Mouse (Mus musculus) kidney, embryonic 16.5 days (tissue): ENCODE results near the gene Lrrtm4. TPM values are rescaled to one million over a fixed set of nuclear protein-coding genes. Genes with fewer than 3 reads are reported as not detected.

Source experiments
- ATAC-seq: fragments of 200-750 bp; cut with Nextera tagmentation; 2 replicates; pipeline ENCODE4 v1.8.0; 2017; ENCODE audit warnings: moderate TSS enrichment; ENCODE audit not compliant: low FRiP score, low TSS enrichment
- H3K27ac ChIP-seq: fragments of 300-500 bp; sonication (generic); 2 replicates; pipeline ENCODE4 v1.5.1; 2014; ENCODE audit warnings: low read length
- H3K27me3 ChIP-seq: fragments of 300-500 bp; sonication (generic); 2 replicates; pipeline ENCODE4 v1.6.1; 2014; ENCODE audit warnings: low read length, control low read depth, mixed read lengths; ENCODE audit not compliant: insufficient read depth
- H3K36me3 ChIP-seq: fragments of 300-500 bp; sonication (generic); 2 replicates; pipeline ENCODE4 v1.6.1; 2014; ENCODE audit warnings: low read length, control low read depth, mixed read lengths; ENCODE audit not compliant: insufficient read depth
- H3K4me1 ChIP-seq: fragments of 300-500 bp; sonication (generic); 2 replicates; pipeline ENCODE4 v1.6.1; 2014; ENCODE audit warnings: low read length, control low read depth, mixed read lengths; ENCODE audit not compliant: insufficient read depth
- H3K4me2 ChIP-seq: fragments of 300-500 bp; sonication (generic); replicated peaks from 2 replicates; pipeline ENCODE4 v1.6.1; 2014; ENCODE audit warnings: low read depth, low read length
- H3K4me3 ChIP-seq: fragments of 300-500 bp; sonication (generic); 2 replicates; pipeline ENCODE4 v1.5.1; 2014; ENCODE audit warnings: mild to moderate bottlenecking, low read length
- H3K9ac ChIP-seq: fragments of 300-500 bp; sonication (generic); replicated peaks from 2 replicates; pipeline ENCODE4 v1.6.1; 2014; ENCODE audit warnings: low read length
- H3K9me3 ChIP-seq: fragments of 300-500 bp; sonication (generic); 2 replicates; pipeline ENCODE4 v1.6.1; 2016; ENCODE audit warnings: low read length, control low read depth
- WGBS: fragments of 180-500 bp; shearing (Covaris S2); extraction: QIAGEN DNeasy Blood & Tissue Kit; methylation state at CpG from one replicate; pipeline ENCODE4 v1.1.7; 2014; 5-methylcytosine and 5-hydroxymethylcytosine counted together
- polyA plus RNA-seq: library from polyadenylated mRNA; unstranded; fragments of >200 nt; fragmentation: Nextera tagmentation; extraction: Ambion mirVana; gene quantifications from 2 replicates; pipeline ENCODE4 v1.2.1, GENCODE M21; 2015

The Lrrtm4 gene
- polyA plus RNA-seq, 1 experiment from 2014 or later = 0.35 TPM

DNA sequence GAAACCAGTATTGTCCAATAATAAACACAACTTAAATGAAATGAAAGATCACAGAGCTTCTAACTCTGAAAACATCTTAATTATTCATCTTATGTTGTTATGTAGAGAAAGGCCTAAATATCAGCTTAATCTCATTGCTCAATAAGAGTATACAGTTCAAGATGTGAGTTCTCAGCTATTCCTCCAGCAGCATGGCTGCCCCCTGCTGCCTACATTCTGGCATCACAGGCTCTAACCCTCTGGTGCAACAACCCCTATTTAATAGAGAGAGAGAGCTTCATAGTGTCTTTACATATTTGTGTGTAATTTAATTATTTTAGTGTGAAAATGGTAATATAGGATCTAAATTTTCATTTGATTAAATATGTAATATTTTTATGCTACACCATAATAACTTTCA lies 767.6 kb downstream of the Lrrtm4 start:
- H3K4me1 ChIP-seq = no peaks in the 10 kb centered on the region
- no peak overlapping the region for H3K9ac ChIP-seq
- no peaks in the 10 kb centered on the region for H3K9me3 ChIP-seq
- H3K36me3 ChIP-seq = no peaks in the 10 kb centered on the region
- H3K4me2 ChIP-seq = no peak overlapping the region
- ATAC-seq = no peak
- no peak overlapping the region for H3K4me3 ChIP-seq
- no peak overlapping the region for H3K27ac ChIP-seq
- H3K27me3 ChIP-seq = no peaks in the 10 kb centered on the region

DNA sequence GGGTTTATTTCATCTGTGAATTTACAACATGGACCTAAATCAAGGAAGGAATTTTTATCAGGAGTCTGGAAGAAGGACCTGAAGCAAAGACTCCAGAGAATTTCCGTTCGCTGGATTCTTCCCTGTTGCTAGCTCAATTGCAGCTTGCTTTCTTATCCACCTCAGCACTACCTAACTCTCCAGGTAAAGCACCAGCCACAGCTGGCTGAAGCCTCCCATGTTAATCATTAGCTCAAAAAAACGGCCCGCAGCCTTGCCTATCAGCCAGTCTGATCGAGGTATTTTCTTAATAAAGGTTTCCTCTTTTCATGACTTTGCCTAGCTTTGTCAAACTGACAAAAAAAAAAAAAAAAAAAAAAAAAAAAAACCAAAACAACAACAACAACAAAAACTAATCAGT lies 805.1 kb downstream of the Lrrtm4 start:
- H3K4me2 ChIP-seq = no peak overlapping the region
- H3K9ac ChIP-seq = no peak overlapping the region
- no peaks in the 10 kb centered on the region for H3K36me3 ChIP-seq
- H3K9me3 ChIP-seq = no peaks in the 10 kb centered on the region
- 62% methylated on average over 5 of the region's 5 CpGs for WGBS
- no peak overlapping the region for H3K27ac ChIP-seq
- H3K4me1 ChIP-seq = no peaks in the 10 kb centered on the region
- H3K27me3 ChIP-seq = no peaks in the 10 kb centered on the region
- H3K4me3 ChIP-seq = no peak overlapping the region
- peak; percentile 75; the same call in 1 of the 2 replicates for ATAC-seq

DNA sequence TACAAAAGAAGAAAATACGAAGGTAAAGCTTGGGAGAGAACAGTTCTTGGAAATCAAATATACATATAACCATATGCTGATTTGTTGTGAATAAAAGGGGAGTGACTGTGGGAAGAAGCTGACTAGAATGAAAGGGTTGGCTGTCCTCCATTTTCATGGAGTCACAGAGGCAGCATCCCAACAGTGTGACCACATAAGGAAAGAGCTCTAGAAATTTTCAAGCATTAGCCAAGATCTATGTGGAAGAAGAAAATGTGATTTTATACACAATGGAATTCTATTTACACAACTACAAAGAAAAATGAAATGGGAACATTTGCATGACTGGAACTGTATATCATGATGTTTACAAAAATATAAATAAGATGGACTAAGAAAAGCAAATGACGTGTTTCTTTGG lies 821.1 kb downstream of the Lrrtm4 start:
- Histone ChIP-seq H3K36me3 (no peaks in the 10 kb centered on the region), H3K4me2 (no peak overlapping the region), H3K4me3 (no peak overlapping the region), H3K9ac (no peak overlapping the region), H3K4me1 (no peaks in the 10 kb centered on the region), H3K9me3 (no peaks in the 10 kb centered on the region), H3K27me3 (no peaks in the 10 kb centered on the region), H3K27ac (no peak overlapping the region)
- no peak for ATAC-seq
- WGBS = 88% methylated on average over 2 of the region's 2 CpGs

DNA sequence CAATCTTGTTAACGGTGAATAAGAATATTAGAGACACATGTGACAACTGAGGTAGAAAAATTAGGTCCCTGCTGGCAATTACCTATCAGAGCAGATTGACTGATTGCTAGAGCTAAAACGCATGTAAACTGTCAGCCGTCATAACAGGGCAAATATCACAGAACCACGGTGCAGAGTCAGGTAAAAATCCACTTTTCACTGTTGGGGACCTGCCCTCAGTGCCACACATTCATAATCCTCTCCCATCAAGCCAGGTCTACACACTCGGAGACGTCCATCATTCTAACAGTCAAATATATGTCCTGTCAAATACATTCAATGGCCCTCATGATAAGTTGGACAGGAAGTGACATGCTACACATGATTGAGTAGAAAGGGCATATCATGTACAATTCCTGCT lies 826.6 kb downstream of the Lrrtm4 start:
- Histone ChIP-seq H3K9ac (no peak overlapping the region), H3K27ac (no peak overlapping the region), H3K4me1 (no peaks in the 10 kb centered on the region), H3K9me3 (no peaks in the 10 kb centered on the region), H3K36me3 (no peaks in the 10 kb centered on the region), H3K4me3 (no peak overlapping the region), H3K4me2 (no peak overlapping the region), H3K27me3 (no peaks in the 10 kb centered on the region)
- WGBS = 84% methylated on average over 6 of the region's 6 CpGs
- no peak for ATAC-seq

DNA sequence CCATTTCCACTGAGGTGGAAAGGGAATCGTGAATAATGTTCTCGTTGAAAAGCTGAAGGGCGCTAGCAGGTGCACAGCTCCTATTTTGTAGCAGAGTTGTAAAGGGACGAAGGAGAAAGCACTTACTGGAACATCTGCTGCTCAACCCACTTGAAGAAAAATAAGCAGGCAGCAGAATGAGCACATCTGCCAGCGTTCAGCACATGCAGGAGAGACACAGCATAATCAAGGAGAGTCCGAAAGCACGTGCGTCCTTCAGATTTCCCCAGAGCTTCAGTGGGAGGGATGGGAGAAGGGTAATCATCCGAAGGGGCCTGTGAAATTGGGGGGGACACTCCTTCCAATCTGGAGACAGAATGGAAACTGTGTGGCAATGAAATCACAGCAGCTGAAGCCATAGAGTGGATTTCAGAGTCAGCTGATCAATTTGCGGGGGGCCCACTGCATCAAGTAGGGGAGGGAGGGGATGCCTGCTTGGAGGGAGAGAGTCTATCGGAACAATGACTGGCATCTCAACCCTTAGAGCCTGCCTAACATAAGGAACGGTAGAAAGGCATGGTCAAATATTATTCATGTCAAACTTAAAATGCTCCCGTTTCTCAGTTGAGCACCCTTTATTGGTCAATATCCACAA lies 838.4 kb downstream of the Lrrtm4 start:
- Histone ChIP-seq H3K9me3 (no peaks in the 10 kb centered on the region), H3K4me1 (no peaks in the 10 kb centered on the region), H3K4me2 (no peak overlapping the region), H3K9ac (no peak overlapping the region), H3K27ac (no peak overlapping the region), H3K36me3 (no peaks in the 10 kb centered on the region), H3K27me3 (no peaks in the 10 kb centered on the region), H3K4me3 (no peak overlapping the region)
- ATAC-seq = no peak
- 76% methylated on average over 13 of the region's 13 CpGs for WGBS

Other genes starting within 250 kb of the Lrrtm4 start
- not detected in 2 replicates for gene Gm20594, start 201.0 kb upstream of the Lrrtm4 start, polyA plus RNA-seq